Mouse (Mus musculus) G1E (cell line): ENCODE results near the gene Cstb. TPM values are rescaled to one million over a fixed set of nuclear protein-coding genes. Genes with fewer than 3 reads are reported as not detected.
"Not testable (repeated sequence)": the region's sequence is repeated elsewhere in the genome, so short reads cannot be mapped to it uniquely, and the experiment has no call there.

Experiments used
- ATAC-seq: 2 replicates; pipeline ENCODE4 v1.8.0; 2016; ENCODE audit warnings: mild to moderate bottlenecking; ENCODE audit not compliant: insufficient number of reproducible peaks, poor library complexity, low FRiP score, severe bottlenecking; ENCODE audit errors: extremely low read depth
- DNase-seq: peaks from one replicate; pipeline ENCODE4 v3.0.0; 2012; ENCODE audit warnings: low spot score
- H3K27me3 ChIP-seq: 2 replicates; pipeline ENCODE4 v1.6.1; 2012; ENCODE audit warnings: mild to moderate bottlenecking, low read length, inconsistent platforms; ENCODE audit not compliant: insufficient read depth
- H3K36me3 ChIP-seq: replicated peaks from 2 replicates; pipeline ENCODE3; 2012; ENCODE audit warnings: mild to moderate bottlenecking, inconsistent platforms
- H3K4me1 ChIP-seq: 2 replicates; pipeline ENCODE4 v1.6.1; 2012; ENCODE audit warnings: low read depth, low read length, inconsistent platforms, mixed read lengths; ENCODE audit not compliant: insufficient read depth
- H3K4me3 ChIP-seq: 2 replicates; pipeline ENCODE4 v1.5.1; 2012; ENCODE audit warnings: low read depth, mild to moderate bottlenecking, inconsistent platforms, low read length, moderate library complexity, mixed read lengths
- H3K9me3 ChIP-seq: replicated peaks from 2 replicates; pipeline ENCODE4 v1.6.1; 2012; ENCODE audit warnings: inconsistent platforms
- CTCF ChIP-seq: IDR thresholded peaks from 2 replicates; pipeline ENCODE4 v1.5.1; 2012; ENCODE audit warnings: low read depth, low read length, inconsistent platforms, mixed read lengths
- GATA1 ChIP-seq: IDR thresholded peaks from 2 replicates; pipeline ENCODE4 v1.6.1; 2012; ENCODE audit warnings: borderline replicate concordance, low read length, inconsistent platforms, mixed read lengths
- GATA2 ChIP-seq: IDR thresholded peaks from 2 replicates; pipeline ENCODE4 v1.6.1; 2012; ENCODE audit warnings: low read depth, low read length, inconsistent platforms, borderline replicate concordance
- POLR2AphosphoS5 ChIP-seq: IDR thresholded peaks from 2 replicates; pipeline ENCODE4 v1.6.1; 2012; ENCODE audit warnings: low read depth, low read length, inconsistent platforms; ENCODE audit not compliant: insufficient replicate concordance
- TAL1 ChIP-seq: conservative IDR thresholded peaks from 2 replicates; pipeline ENCODE4 v1.6.1; 2012; ENCODE audit warnings: low read depth, low read length, inconsistent platforms, mixed read lengths
- polyA plus RNA-seq: library from polyadenylated mRNA; stranded (reverse); fragments of >175 nt; gene quantifications from 2 replicates; pipeline ENCODE4 v1.2.3, GENCODE M21; 2012
- total RNA-seq, 2 experiments: library from RNA; stranded (forward) in 1 of 2; stranded (reverse) in 1 of 2; fragments of 200-1000 nt in 1 of 2; fragments of >200 nt in 1 of 2; fragmentation: Nextera tagmentation in 1 of 2; gene quantifications; 2 replicates each; pipeline ENCODE4 v1.2.3; 2014 to 2017

Gene Cstb
- total and polyA plus RNA-seq, 3 experiments: 40.3 to 260 (median 47.1) TPM

- TF ChIP-seq GATA2: no peak
- TF ChIP-seq CTCF: no peak
- TF ChIP-seq POLR2AphosphoS5: no peak
- TF ChIP-seq TAL1: no peak
- TF ChIP-seq GATA1: no peak
- no peak for ATAC-seq
- no peak for DNase-seq
These were observed 12.3 kb upstream of the Cstb start for GRCm38 (mm10) chr10:78413152-78413520.

GRCm38 (mm10) chr10:78414936-78415335, 10.5 kb upstream of the Cstb start:
- Histone ChIP-seq H3K36me3 (peaks cover 15% of the 10 kb centered on the region), H3K4me1 (peaks cover 37% of the 10 kb centered on the region)
- not testable (repeated sequence) for DNase-seq, H3K27me3 ChIP-seq, H3K9me3 ChIP-seq, ATAC-seq, H3K4me3 ChIP-seq

More at GRCm38 (mm10) chr10:78413152-78413520, 12.3 kb upstream of the Cstb start:
- no peaks in the 10 kb centered on the region for H3K9me3 ChIP-seq
- H3K4me1 ChIP-seq: peaks cover 55% of the 10 kb centered on the region
- peaks cover 33% of the 10 kb centered on the region for H3K36me3 ChIP-seq
- peak overlapping the region; percentile 97 for H3K4me3 ChIP-seq
- no peaks in the 10 kb centered on the region; the same call in 1 of the 2 replicates for H3K27me3 ChIP-seq

GRCm38 (mm10) chr10:78417888-78418287, 7.6 kb upstream of the Cstb start:
- Histone ChIP-seq H3K36me3 (no peaks in the 10 kb centered on the region), H3K9me3 (no peaks in the 10 kb centered on the region), H3K4me1 (peaks cover 27% of the 10 kb centered on the region), H3K27me3 (peaks cover 4% of the 10 kb centered on the region; the same call in 1 of the 2 replicates), H3K4me3 (no peak overlapping the region)
- TF ChIP-seq GATA1 (no peak), CTCF (no peak), POLR2AphosphoS5 (no peak), GATA2 (no peak), TAL1 (no peak)
- DNase-seq (no peak), ATAC-seq (no peak)

DNA sequence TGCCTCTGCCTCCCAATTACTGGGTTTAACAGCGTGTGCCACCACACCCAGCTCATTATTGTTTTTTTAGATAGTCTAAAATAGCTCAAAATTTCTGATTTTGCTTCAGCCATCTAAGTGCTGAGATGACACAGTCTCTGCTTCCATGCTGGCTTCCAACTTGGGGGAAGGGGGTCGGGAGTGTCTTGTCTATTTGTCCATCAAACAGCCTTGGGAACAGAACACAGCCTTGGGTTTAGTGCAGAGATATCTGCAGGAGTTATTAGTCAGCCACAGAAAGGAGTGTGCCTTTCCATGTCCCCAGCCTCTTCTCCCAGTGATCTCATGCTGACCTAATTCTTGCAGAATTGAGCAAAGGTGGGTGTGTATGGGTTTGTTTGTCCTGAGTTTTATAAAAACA, 6.7 kb upstream of the Cstb start:
- no peak overlapping the region for H3K4me3 ChIP-seq
- ATAC-seq (no peak), DNase-seq (no peak)
- no peaks in the 10 kb centered on the region for H3K9me3 ChIP-seq
- H3K4me1 ChIP-seq: peaks cover 22% of the 10 kb centered on the region
- TF ChIP-seq CTCF (no peak), GATA2 (no peak), TAL1 (no peak), GATA1 (no peak), POLR2AphosphoS5 (no peak)
- H3K36me3 ChIP-seq: no peaks in the 10 kb centered on the region
- peaks cover 4% of the 10 kb centered on the region; the same call in 1 of the 2 replicates for H3K27me3 ChIP-seq

GRCm38 (mm10) chr10:78420929-78421328, 4.5 kb upstream of the Cstb start:
- Histone ChIP-seq H3K4me3 (no peak overlapping the region), H3K4me1 (peaks cover 34% of the 10 kb centered on the region), H3K9me3 (no peaks in the 10 kb centered on the region), H3K27me3 (peaks cover 4% of the 10 kb centered on the region; the same call in 1 of the 2 replicates), H3K36me3 (no peaks in the 10 kb centered on the region)
- DNase-seq (no peak), ATAC-seq (no peak)
- no peak for TF ChIP-seq GATA1

DNA sequence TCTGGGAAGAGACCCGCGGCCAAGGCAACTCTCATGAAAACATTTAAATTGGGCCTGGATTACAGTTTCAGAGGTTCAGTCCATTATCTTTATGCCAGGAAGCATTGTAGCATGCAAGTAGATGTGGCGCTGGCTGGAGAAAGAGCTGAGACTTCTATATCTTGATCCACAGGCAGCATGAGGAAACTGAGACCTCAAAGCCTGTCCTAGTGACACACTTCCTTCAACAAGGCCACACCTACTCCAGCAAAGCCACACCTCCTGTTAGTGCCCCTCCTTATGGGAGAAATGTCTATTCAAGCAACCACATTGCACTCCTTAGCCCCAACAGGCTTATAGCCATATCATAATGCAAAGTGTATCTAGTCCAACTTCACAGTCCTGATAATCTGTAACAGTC, 2.9 kb upstream of the Cstb start:
- H3K4me3 ChIP-seq: no peak overlapping the region
- DNase-seq: no peak
- ATAC-seq: 0 out of 2 replicates have a peak, but pooled peaks have one; percentile 15
- TF ChIP-seq GATA1 (no peak), POLR2AphosphoS5 (no peak), TAL1 (no peak), GATA2 (no peak), CTCF (no peak)
- H3K36me3 ChIP-seq: peaks cover 12% of the 10 kb centered on the region
- H3K9me3 ChIP-seq: no peaks in the 10 kb centered on the region
- peaks cover 4% of the 10 kb centered on the region; the same call in 1 of the 2 replicates for H3K27me3 ChIP-seq
- H3K4me1 ChIP-seq: peaks cover 41% of the 10 kb centered on the region

DNA sequence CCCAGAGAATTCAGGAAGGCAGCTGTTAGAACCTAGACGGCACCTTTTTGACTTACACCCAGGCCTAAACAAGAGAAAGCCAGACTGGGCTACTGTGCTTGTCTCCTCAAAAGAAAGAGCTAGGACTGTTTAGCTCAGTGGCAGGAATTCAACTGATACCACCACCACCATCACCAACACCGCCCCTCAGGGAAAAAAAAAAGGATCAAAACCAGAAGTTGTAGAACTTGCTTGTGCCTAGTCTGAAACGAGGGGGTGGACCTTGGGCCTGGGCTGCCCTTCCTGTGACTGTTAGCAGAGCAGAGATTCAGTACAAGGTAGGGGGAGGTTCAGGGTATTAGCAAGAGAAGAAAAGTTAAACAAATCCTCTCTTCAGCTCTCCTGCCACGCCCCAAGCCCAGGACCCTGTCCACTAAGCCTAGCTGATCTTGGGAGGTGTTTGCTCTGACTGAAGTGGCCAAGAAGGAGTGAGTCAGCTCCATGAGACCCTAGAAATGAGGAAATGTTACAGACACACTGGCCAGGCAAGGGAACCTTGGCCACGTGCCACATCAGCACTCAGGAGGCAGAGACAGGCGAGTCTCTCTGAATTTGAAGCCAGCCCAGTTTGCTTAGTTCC, 757 bp downstream of the Cstb start:
- peak overlapping the region; percentile 95 for H3K4me3 ChIP-seq
- no peaks in the 10 kb centered on the region for H3K9me3 ChIP-seq
- H3K27me3 ChIP-seq: no peaks in the 10 kb centered on the region
- ATAC-seq (no peak), DNase-seq (no peak)
- no peak for TF ChIP-seq POLR2AphosphoS5
- no peak for TF ChIP-seq CTCF
- no peak for TF ChIP-seq GATA2
- TF ChIP-seq TAL1: no peak
- TF ChIP-seq GATA1: no peak
- peaks cover 53% of the 10 kb centered on the region for H3K4me1 ChIP-seq
- peaks cover 30% of the 10 kb centered on the region for H3K36me3 ChIP-seq
